Mouse (Mus musculus) layer of hippocampus, adult 8-10 months (tissue): ENCODE data around the gene Lrfn4. TPM values are rescaled to one million over a fixed set of nuclear protein-coding genes. Genes with fewer than 3 reads are reported as not detected.
"Not testable (repeated sequence)": the region's sequence is repeated elsewhere in the genome, so short reads cannot be mapped to it uniquely, and the experiment has no call there.

Experiments used
- DNase-seq, 2 experiments: peaks; one replicate each; pipeline ENCODE4 v3.0.0; 2022; ENCODE audit warnings: low spot score in 2 of 2
- total RNA-seq, 4 experiments: library from RNA; stranded (reverse); gene quantifications; 2 replicates each; pipeline ENCODE4 v1.2.4; 2022

Lrfn4 gene
- total RNA-seq, 4 experiments from 2014 or later = 31.0 to 34.7 (median 32.0) TPM

- no peak for DNase-seq
These were observed 3.1 kb downstream of the Lrfn4 start for GRCm38 (mm10) chr19:4612181-4612961.

DNA sequence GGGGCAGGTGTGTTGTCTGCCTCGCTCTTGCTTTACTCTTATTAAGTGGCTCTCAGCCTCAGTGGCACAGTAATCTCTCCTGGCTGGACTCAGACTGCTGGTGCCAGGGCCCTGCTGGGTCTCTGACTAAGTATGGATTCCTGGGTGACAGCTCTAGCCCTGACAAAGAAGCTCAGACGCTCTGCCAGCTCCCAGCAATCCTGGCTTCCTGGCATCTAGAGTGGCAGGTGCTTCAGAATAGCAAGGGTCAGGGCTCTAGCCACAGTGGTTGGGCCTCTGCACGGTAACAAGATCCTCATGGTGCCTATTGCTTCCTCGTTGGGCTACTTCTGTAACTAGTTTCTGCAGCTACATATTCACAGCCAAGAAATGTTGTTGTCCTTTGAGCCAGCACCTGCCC is 5.4 kb downstream of the Lrfn4 start:
- DNase-seq = no peak

- DNase-seq = no peak
These were observed 7.0 kb downstream of the Lrfn4 start for GRCm38 (mm10) chr19:4608511-4608910.

GRCm38 (mm10) chr19:4607406-4607805 is 8.1 kb downstream of the Lrfn4 start:
- no peak for DNase-seq

- DNase-seq = no peak
These were observed 9.8 kb downstream of the Lrfn4 start for GRCm38 (mm10) chr19:4605654-4606053.

DNA sequence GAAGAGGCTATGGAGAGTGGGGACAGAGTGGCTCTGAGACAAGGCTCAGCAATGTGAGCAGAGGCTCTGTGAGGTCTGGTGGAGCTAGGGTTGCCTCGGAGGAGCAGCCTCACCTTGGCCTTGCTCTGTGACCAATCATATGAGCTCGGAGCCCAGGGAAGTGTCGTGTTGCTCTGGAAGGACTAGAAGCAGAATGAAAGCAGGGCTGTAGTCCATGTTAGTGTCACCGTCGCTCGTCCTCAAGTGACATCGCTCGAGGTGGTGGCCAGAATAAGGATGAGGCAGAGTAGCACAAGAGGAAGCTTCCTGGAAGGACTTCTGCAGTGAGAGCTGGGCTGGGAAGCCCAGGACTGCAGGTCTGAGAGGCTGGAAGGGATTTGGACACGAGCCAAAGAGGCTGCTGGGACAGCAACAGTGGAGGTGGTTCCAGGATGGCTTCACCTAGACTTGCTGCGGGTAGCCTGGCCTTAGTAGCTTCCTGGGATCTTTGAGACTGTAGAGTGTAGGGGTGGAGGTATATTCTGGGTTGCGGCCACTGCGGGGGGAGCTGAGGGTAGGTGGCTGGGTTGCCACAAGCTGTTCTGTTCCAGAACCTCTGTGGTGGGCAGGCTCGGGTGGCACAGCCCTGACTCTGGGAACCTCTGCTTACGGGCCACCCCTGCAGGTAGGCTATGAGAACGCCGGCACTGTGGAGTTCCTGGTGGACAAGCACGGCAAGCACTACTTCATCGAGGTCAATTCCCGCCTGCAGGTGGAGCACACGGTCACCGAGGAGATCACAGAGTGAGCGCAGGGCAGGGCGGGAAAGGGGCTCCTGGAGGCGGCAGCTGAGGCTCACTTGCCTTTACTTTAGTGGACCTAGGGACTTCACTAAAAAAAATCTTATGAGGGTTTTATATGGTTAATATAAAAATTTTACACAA is 11.4 kb downstream of the Lrfn4 start:
- DNase-seq = no peak

- no peak for DNase-seq
These were observed 13.0 kb downstream of the Lrfn4 start for GRCm38 (mm10) chr19:4602459-4602858.

DNA sequence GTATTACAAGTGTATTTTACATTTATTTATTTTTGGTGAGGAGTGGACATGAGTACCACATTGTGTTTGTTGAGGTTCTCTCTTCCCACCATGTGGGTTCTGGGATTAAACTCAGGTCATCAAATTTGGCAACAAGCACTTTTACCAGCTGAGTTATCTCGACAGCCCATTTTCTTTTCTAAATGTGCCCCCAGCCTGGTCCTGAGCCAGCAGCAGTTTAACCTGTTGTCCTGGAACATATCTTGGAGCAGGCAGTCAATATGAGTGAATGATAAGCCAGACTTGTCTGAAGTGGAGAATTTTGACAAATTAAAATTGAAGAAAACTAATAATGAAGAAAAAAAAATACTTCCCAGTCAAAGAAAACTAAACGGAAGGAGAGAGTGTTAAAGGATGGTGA is 19.4 kb downstream of the Lrfn4 start:
- no peak for DNase-seq

GRCm38 (mm10) chr19:4593792-4594522 is 21.5 kb downstream of the Lrfn4 start:
- no peak for DNase-seq

- no peak for DNase-seq
These were observed 25.4 kb downstream of the Lrfn4 start for GRCm38 (mm10) chr19:4590025-4590424.

GRCm38 (mm10) chr19:4589081-4589480 is 26.4 kb downstream of the Lrfn4 start:
- no peak for DNase-seq

DNA sequence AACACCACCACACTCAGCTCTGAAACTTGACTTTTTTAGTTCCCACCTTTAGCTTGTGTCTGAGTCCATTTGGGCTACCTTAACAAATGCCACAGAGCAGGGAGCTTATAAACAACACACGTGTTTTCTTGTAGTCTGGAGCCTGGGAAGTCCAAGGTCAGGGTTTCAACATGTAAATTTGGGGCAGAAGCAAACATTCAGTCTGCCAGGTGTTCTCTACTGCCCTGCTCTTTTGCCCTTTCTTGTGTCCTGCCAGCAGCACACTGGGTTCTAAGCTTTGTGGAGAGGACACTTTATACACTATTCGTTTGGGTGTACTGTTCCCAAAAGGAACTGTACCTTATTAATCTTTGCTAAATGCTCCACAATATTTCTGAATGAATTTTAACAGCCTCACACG is 27.0 kb downstream of the Lrfn4 start:
- no peak for DNase-seq

- DNase-seq = no peak
These were observed 28.0 kb downstream of the Lrfn4 start for GRCm38 (mm10) chr19:4587426-4587825.

GRCm38 (mm10) chr19:4586783-4587182 is 28.7 kb downstream of the Lrfn4 start:
- not testable (repeated sequence) for DNase-seq

DNA sequence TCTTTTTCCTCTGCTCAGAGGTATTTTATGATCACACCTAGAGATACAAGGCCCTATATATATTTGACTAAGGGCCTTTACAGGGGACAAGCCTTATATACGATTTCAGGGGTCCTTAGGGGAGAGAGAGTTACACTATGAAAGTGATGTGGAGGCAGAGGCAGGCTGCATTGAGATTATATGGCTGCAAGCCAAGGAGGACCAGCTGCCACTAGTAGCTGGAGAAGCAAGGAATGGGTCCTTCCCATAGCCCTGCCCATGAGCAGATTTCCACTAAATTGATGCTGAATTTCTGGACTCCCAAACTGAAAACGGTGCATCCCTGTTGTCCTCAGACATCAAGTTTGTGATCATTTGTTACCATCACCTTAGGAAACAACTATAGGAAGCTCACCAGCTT is 31.6 kb downstream of the Lrfn4 start:
- no peak for DNase-seq

GRCm38 (mm10) chr19:4579296-4579695 is 36.2 kb downstream of the Lrfn4 start:
- DNase-seq = no peak

DNA sequence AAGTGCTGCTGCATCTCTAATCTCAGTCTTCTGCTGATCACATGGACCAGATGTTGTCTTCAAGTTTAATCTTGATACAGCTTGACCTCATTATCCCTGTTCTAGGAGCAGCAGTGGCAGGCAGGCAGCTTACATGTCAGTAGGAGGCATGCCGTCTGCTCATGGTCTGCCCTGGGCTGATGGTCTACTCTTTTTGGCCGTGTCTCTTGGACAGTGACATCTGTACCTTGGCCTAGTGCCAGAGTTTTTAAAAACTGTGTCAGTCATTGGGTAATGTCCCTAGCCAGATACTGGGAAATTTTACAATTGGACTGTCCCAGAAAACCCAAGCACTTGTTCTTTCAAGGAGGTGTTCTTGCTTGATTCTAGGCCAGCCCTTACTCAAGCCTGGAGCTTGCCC is 36.7 kb downstream of the Lrfn4 start:
- no peak for DNase-seq

DNA sequence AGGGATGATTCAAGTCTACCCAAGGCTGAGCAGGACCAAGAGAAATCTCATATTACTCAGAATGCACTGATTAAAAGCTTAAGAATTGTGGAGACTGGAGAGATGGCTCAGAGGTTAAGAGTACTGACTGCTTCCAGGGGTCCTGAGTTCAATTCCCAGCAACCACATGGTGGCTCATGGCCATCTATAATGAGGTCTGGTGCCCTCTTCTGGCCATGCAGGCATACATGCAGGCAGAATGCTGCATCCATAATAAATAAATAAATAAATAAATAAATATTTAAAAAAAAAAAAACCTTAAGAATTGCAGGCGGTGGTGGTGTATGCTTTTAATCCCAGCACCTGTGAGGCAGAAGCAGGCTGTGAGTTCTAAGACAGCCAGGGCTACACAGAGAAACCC is 42.2 kb downstream of the Lrfn4 start:
- DNase-seq = no peak

GRCm38 (mm10) chr19:4572467-4572866 is 43.0 kb downstream of the Lrfn4 start:
- DNase-seq = no peak

DNA sequence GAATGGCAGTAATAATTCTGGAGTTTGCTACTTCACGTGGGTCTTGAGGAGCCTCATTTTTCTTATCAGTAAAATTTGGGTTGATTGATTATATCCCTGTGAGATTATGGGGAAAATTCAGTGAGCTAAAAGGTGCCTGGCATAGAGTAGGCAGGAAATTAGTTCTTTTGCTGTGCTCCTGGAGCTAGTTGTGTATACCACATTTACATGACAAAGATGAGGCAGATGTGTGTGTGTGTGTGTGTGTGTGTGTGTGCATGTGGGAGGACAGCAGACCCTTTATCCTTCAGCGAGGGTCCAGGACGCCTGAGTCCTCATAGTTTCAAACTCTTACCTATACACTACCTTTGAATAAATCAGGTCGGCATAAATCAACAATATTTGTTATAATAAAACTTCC is 43.4 kb downstream of the Lrfn4 start:
- no peak for DNase-seq

DNA sequence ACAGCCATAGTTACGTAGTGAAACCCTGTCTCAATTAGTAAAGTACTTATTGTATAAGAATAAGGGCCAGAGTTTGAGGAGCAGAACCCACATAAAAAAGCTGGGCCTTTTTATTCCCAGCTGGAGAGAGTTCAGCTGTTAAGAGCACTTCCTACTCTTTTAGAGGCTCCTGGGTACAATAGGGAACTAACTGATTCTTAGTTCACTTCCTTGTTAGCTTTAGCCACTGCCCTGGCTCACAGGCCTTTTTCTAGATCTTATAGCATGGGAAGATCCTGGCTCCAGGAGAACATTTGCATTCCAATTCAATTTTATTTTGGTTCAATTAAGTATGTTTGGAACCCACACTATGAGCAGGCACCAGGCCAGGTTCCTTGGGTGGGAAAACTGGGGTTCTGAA is 43.8 kb downstream of the Lrfn4 start:
- DNase-seq = no peak

DNA sequence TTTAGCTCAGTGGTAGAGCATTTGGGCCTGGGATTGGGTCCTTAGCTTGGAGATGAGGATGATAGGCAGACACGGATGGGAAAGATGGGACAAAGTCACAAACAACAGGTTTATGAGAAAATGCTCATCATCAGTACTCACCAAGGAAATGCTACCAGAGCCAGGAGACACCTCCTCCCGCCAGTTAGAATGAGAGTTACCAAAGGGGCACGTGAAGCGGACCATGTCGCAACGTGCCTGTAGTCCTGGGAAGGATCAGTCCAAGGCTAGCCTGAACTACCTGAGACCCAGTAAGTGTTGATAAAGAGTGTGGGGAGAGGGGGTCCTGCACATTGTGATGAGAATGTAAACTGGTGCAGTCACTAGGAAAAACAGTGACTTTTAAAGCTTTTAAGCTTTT is 44.7 kb downstream of the Lrfn4 start:
- DNase-seq = no peak
